Mouse (Mus musculus): ENCODE results near the gene Spink8. TPM values are rescaled to one million over a fixed set of nuclear protein-coding genes. Genes with fewer than 3 reads are reported as not detected.

The Spink8 gene
- polyA plus RNA-seq, 1 experiment from 2014 or later, result 0.33 TPM

Other genes with a start within 250 kb of the Spink8 start
- gene Fbxw15, start 244.0 kb upstream of the Spink8 start, polyA plus RNA-seq (2014; fragmentation: Nextera tagmentation; extraction: Ambion mirVana), result not detected in 2 replicates
- not detected in 2 replicates for gene Fbxw24, start 186.2 kb upstream of the Spink8 start, polyA plus RNA-seq (2014; fragmentation: Nextera tagmentation; extraction: Ambion mirVana)
- gene Fbxw25, start 147.6 kb upstream of the Spink8 start, polyA plus RNA-seq (2014; fragmentation: Nextera tagmentation; extraction: Ambion mirVana), result not detected in 2 replicates
- gene Fbxw18, start 109.6 kb upstream of the Spink8 start, polyA plus RNA-seq (2014; fragmentation: Nextera tagmentation; extraction: Ambion mirVana), result 0.22 TPM in 1 of 2 replicates, not detected in the other
- not detected in 2 replicates for gene Fbxw26, start 66.2 kb upstream of the Spink8 start, polyA plus RNA-seq (2014; fragmentation: Nextera tagmentation; extraction: Ambion mirVana)
- gene Fbxw27, start 21.6 kb upstream of the Spink8 start, polyA plus RNA-seq (2014; fragmentation: Nextera tagmentation; extraction: Ambion mirVana), result not detected in 2 replicates
- gene Nme6, start 20.5 kb downstream of the Spink8 start, polyA plus RNA-seq (2014; fragmentation: Nextera tagmentation; extraction: Ambion mirVana), result 64.2 and 64.3 TPM in 2 replicates
- 0.97 and 1.3 TPM in 2 replicates for gene Camp, start 37.3 kb downstream of the Spink8 start, polyA plus RNA-seq (2014; fragmentation: Nextera tagmentation; extraction: Ambion mirVana)
- 12.4 and 12.5 TPM in 2 replicates for gene Cdc25a, start 63.3 kb downstream of the Spink8 start, polyA plus RNA-seq (2014; fragmentation: Nextera tagmentation; extraction: Ambion mirVana)
- gene Map4, start 119.2 kb downstream of the Spink8 start, polyA plus RNA-seq (2014; fragmentation: Nextera tagmentation; extraction: Ambion mirVana), result 189 and 216 TPM in 2 replicates

Measured in hindbrain, embryonic 14.5 days (tissue).